Mouse (Mus musculus) erythroblast, adult 5-6 weeks (primary cell): ENCODE data around the gene Sugt1. TPM values are rescaled to one million over a fixed set of nuclear protein-coding genes. Genes with fewer than 3 reads are reported as not detected.

Source experiments
- ATAC-seq: replicated peaks from 2 replicates; pipeline ENCODE4 v1.8.0; 2016; ENCODE audit warnings: moderate number of reproducible peaks, mild to moderate bottlenecking, moderate TSS enrichment, inconsistent platforms; ENCODE audit not compliant: poor library complexity, low FRiP score, severe bottlenecking
- total RNA-seq, 2 experiments: library from RNA; stranded (forward) in 1 of 2; stranded (reverse) in 1 of 2; fragments of 150-400 nt in 1 of 2; fragments of 200-764, 138-1000 nt in 1 of 2; gene quantifications; 2 replicates each; pipeline versions ENCODE4 v1.2.3 to v1.2.4; 2015 to 2017; ENCODE audit warnings: low replicate concordance in 2 of 2

The Sugt1 gene
- total RNA-seq (2015; ENCODE audit: low replicate concordance) = 46.9 and 56.4 TPM in 2 replicates
- total RNA-seq (2017; ENCODE audit: low replicate concordance) = 30.9 and 44.0 TPM in 2 replicates

GRCm38 (mm10) chr14:79587139-79587851, at the start of gene Sugt1:
Gene Sugt1, plus strand, starts transcription at chr14:79587691.
- ATAC-seq = peak; percentile 97

GRCm38 (mm10) chr14:79537921-79538320, 49.6 kb upstream of the Sugt1 start:
- ATAC-seq = no peak

GRCm38 (mm10) chr14:79541606-79542005, 45.9 kb upstream of the Sugt1 start:
- no peak for ATAC-seq

GRCm38 (mm10) chr14:79549343-79549742, 38.1 kb upstream of the Sugt1 start:
- no peak for ATAC-seq

GRCm38 (mm10) chr14:79551929-79552328, 35.6 kb upstream of the Sugt1 start:
- no peak for ATAC-seq

- ATAC-seq = no peak
These were observed 34.6 kb upstream of the Sugt1 start for GRCm38 (mm10) chr14:79552854-79553253.

- ATAC-seq = no peak
These were observed 29.7 kb upstream of the Sugt1 start for GRCm38 (mm10) chr14:79557796-79558195.

- ATAC-seq = peak; percentile 85
These were observed 24.7 kb upstream of the Sugt1 start for GRCm38 (mm10) chr14:79562745-79563144.

- ATAC-seq = no peak
These were observed 22.7 kb upstream of the Sugt1 start for GRCm38 (mm10) chr14:79564784-79565183.

- ATAC-seq = peak; percentile 53; the same call in 1 of the 2 replicates
These were observed 13.9 kb upstream of the Sugt1 start for GRCm38 (mm10) chr14:79573482-79574191.

GRCm38 (mm10) chr14:79574361-79574760, 13.1 kb upstream of the Sugt1 start:
- ATAC-seq = no peak

- ATAC-seq = no peak
These were observed 3.8 kb upstream of the Sugt1 start for GRCm38 (mm10) chr14:79583526-79584245.

GRCm38 (mm10) chr14:79586499-79587138, 872 bp upstream of the Sugt1 start:
- ATAC-seq = no peak

- ATAC-seq = peak; percentile 45
These were observed 350 bp downstream of the Sugt1 start for GRCm38 (mm10) chr14:79587852-79588229.

- ATAC-seq = no peak
These were observed 1.1 kb downstream of the Sugt1 start for GRCm38 (mm10) chr14:79588534-79588951.

GRCm38 (mm10) chr14:79589401-79589800, 1.9 kb downstream of the Sugt1 start:
- no peak for ATAC-seq

- no peak for ATAC-seq
These were observed 3.4 kb downstream of the Sugt1 start for GRCm38 (mm10) chr14:79590916-79591315.

- no peak for ATAC-seq
These were observed 4.1 kb downstream of the Sugt1 start for GRCm38 (mm10) chr14:79591611-79592010.

GRCm38 (mm10) chr14:79594069-79594468, 6.6 kb downstream of the Sugt1 start:
- ATAC-seq = no peak

- no peak for ATAC-seq
These were observed 9.1 kb downstream of the Sugt1 start for GRCm38 (mm10) chr14:79596602-79597001.
